Mouse (Mus musculus) stomach, embryonic 14.5 days (tissue): Measurements from ENCODE around the gene Jak2. TPM values are rescaled to one million over a fixed set of nuclear protein-coding genes. Genes with fewer than 3 reads are reported as not detected.
A peak's percentile ranks its signal among the peaks of the same experiment; 100 is the strongest.

Source experiments
- ATAC-seq: fragments of 200-750 bp; cut with Nextera tagmentation; 2 replicates; pipeline ENCODE4 v1.8.0; 2017; ENCODE audit warnings: low read depth, moderate TSS enrichment; ENCODE audit not compliant: insufficient number of reproducible peaks, insufficient read depth, low FRiP score
- H3K27ac ChIP-seq: fragments of 300-500 bp; sonication (generic); 2 replicates; pipeline ENCODE4 v1.5.1; 2014; ENCODE audit warnings: mild to moderate bottlenecking, low read length, moderate library complexity, mixed read lengths
- H3K27me3 ChIP-seq: fragments of 300-500 bp; sonication (generic); 2 replicates; pipeline ENCODE4 v1.6.1; 2014; ENCODE audit warnings: low read length, control low read depth, mixed read lengths; ENCODE audit not compliant: control insufficient read depth, insufficient read depth
- H3K36me3 ChIP-seq: fragments of 300-500 bp; sonication (generic); 2 replicates; pipeline ENCODE4 v1.6.1; 2014; ENCODE audit warnings: mild to moderate bottlenecking, control low read depth, low read length, moderate library complexity, mixed read lengths; ENCODE audit not compliant: control insufficient read depth, insufficient read depth
- H3K4me1 ChIP-seq: fragments of 300-500 bp; sonication (generic); 2 replicates; pipeline ENCODE4 v1.6.1; 2014; ENCODE audit warnings: low read length, control low read depth, mixed read lengths; ENCODE audit not compliant: control insufficient read depth, insufficient read depth
- H3K4me2 ChIP-seq: fragments of 300-500 bp; sonication (generic); replicated peaks from 2 replicates; pipeline ENCODE4 v1.6.1; 2014; ENCODE audit warnings: low read depth, low read length, control low read depth
- H3K4me3 ChIP-seq: fragments of 300-500 bp; sonication (generic); 2 replicates; pipeline ENCODE4 v1.5.1; 2014; ENCODE audit warnings: low read depth, low read length, control low read depth
- H3K9ac ChIP-seq: fragments of 300-500 bp; sonication (generic); replicated peaks from 2 replicates; pipeline ENCODE4 v1.6.1; 2014; ENCODE audit warnings: low read depth, mild to moderate bottlenecking, control low read depth, low read length, moderate library complexity, mixed read lengths
- H3K9me3 ChIP-seq: fragments of 300-500 bp; sonication (generic); 2 replicates; pipeline ENCODE4 v1.6.1; 2016; ENCODE audit warnings: low read depth, low read length, control low read depth; ENCODE audit not compliant: control insufficient read depth
- WGBS: fragments of 180-500 bp; shearing (Covaris S2); extraction: QIAGEN DNeasy Blood & Tissue Kit; methylation state at CpG from one replicate; pipeline ENCODE4 v1.1.7; 2014; 5-methylcytosine and 5-hydroxymethylcytosine counted together
- polyA plus RNA-seq: library from polyadenylated mRNA; unstranded; fragments of >200 nt; fragmentation: Nextera tagmentation; extraction: Ambion mirVana; gene quantifications from 2 replicates; pipeline ENCODE4 v1.2.1, GENCODE M21; 2014

Gene Jak2
- polyA plus RNA-seq, 1 experiment from 2014 or later: 11.2 TPM

GRCm38 (mm10) chr19:29350991-29351390, 99.4 kb downstream of the Jak2 start:
- no peaks in the 10 kb centered on the region for H3K36me3 ChIP-seq
- ATAC-seq: no peak
- no peak overlapping the region for H3K27ac ChIP-seq
- H3K4me1 ChIP-seq: no peaks in the 10 kb centered on the region
- H3K9ac ChIP-seq: no peak overlapping the region
- H3K9me3 ChIP-seq: no peaks in the 10 kb centered on the region
- H3K4me3 ChIP-seq: no peak overlapping the region
- H3K27me3 ChIP-seq: no peaks in the 10 kb centered on the region
- WGBS: 51% methylated on average over 5 of the region's 5 CpGs
- H3K4me2 ChIP-seq: no peak overlapping the region

DNA sequence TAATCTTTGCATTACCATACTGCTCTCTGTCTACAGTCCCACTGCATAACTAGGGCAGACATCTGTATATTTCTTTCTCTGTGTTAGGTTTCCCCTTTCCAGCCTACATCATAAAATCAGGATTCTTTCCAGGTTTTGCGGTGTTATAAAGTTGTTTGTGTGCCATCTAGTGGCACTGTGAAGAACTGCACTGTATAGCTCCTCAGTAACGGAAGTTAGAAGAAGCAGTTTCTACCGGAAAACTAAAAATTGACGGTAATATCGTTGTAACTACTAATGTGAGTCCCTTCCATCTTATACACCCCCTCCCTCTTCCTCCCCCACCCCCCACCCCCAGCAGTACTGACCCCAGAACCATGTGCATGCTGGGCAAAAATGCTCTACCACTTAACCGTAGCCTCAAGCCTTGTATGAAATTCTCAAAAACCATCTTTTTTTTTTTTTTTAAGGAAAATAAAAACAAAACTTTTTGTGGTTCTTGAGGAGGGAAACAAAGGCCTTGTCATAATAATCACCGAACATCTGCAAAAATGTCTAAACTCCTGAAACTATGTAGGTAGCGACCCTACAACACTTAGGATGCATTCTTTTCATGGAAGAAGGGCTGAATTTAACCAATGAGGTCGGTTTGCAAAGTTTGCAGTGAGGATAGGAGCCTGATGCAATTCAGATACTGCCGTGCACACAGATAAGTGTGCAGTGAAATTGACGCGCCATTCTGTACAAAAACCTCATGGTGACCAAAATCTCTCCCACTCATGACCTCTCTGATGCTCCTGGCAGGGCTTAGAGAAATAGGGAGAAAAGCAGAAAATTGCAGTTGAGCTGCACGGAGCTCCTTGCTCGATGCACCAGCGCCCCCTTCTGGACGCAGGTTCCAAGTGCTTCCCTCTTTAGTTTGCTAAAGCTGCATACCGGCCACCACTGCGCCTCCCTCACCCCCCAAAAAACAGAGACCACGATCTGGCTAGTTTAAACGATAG, 103.6 kb downstream of the Jak2 start:
- Histone ChIP-seq H3K4me1 (no peaks in the 10 kb centered on the region), H3K27me3 (no peaks in the 10 kb centered on the region), H3K4me3 (peak overlapping the region; percentile 22), H3K4me2 (peak overlapping the region; percentile 53), H3K36me3 (no peaks in the 10 kb centered on the region), H3K9me3 (no peaks in the 10 kb centered on the region), H3K9ac (0 out of 2 replicates have a peak overlapping the region, but pooled peaks have one; percentile 28), H3K27ac (no peak overlapping the region)
- peak; percentile 28; the same call in 1 of the 2 replicates for ATAC-seq
- WGBS: 5% methylated on average over 20 of the region's 20 CpGs

GRCm38 (mm10) chr19:29356281-29356680, 104.7 kb downstream of the Jak2 start:
- Histone ChIP-seq H3K27me3 (no peaks in the 10 kb centered on the region), H3K4me3 (no peak overlapping the region), H3K4me2 (no peak overlapping the region), H3K27ac (no peak overlapping the region), H3K4me1 (peaks cover 6% of the 10 kb centered on the region), H3K9me3 (no peaks in the 10 kb centered on the region), H3K36me3 (no peaks in the 10 kb centered on the region), H3K9ac (no peak overlapping the region)
- no peak for ATAC-seq
- 85% methylated on average over 11 of the region's 11 CpGs for WGBS

DNA sequence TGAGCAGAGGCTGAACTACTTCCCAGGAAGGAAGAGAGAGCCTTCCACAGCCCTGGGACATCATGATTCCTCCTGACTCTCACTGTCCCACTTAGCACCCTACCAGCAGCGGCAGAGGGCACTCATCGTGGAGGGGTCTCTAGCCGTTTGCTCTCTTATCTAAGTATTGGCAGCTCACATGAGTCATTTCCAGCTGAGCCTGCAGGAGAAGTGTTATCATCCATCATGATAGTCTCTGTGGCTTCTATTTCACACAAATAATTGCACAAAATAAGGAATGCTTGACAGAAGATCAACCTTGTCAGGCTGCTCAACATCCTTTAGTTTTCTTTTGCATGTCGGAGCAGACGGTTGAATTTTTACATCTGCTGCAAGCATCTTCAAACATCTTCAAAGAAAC, 108.6 kb downstream of the Jak2 start:
- Histone ChIP-seq H3K4me1 (peaks cover 7% of the 10 kb centered on the region), H3K9ac (no peak overlapping the region), H3K4me3 (no peak overlapping the region), H3K4me2 (no peak overlapping the region; the same call in 1 of the 2 replicates), H3K36me3 (no peaks in the 10 kb centered on the region), H3K27me3 (no peaks in the 10 kb centered on the region), H3K9me3 (no peaks in the 10 kb centered on the region), H3K27ac (no peak overlapping the region)
- no peak for ATAC-seq
- WGBS: 63% methylated on average over 5 of the region's 5 CpGs

DNA sequence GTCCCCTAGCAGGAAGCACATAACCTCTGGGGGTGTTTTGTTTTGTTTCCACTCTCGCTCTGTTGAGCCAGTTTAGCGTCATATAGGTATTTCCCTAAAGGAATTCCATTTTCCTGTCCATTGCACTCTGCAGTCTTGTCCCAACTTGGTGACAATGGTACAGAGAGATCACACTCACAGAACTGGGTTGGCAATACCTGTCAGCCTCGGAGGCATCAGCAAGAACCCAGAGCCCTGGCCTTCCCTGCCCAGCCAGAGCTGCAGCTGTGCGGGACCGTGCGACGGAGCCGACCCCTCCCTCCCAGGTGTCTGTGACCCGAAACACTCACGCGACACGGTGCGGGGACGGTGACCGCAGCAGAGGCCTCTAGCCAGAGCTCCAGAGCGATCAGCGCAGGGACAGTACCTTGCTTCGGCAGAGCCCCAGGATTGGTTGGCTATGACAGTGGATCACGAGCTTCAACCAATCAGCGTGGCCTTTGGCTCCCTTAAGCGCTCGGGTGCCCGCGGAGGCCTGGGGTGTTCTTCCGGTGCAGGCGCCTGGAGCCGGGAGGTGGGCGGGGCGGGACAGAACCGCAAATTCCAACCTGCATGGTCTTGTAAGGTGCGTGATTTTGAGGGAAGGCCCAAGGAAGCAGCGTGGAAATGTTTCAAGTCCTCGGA, 110.0 kb downstream of the Jak2 start:
- peak overlapping the region; percentile 22 for H3K9ac ChIP-seq
- peak overlapping the region; percentile 59 for H3K4me3 ChIP-seq
- no peaks in the 10 kb centered on the region for H3K36me3 ChIP-seq
- peak; percentile 99 for ATAC-seq
- H3K9me3 ChIP-seq: no peaks in the 10 kb centered on the region
- no peak overlapping the region for H3K27ac ChIP-seq
- WGBS: 2% methylated on average over 33 of the region's 33 CpGs
- H3K4me2 ChIP-seq: peak overlapping the region; percentile 63
- H3K4me1 ChIP-seq: peaks cover 7% of the 10 kb centered on the region
- H3K27me3 ChIP-seq: no peaks in the 10 kb centered on the region

GRCm38 (mm10) chr19:29362173-29362930, 110.7 kb downstream of the Jak2 start:
- no peaks in the 10 kb centered on the region for H3K9me3 ChIP-seq
- no peak overlapping the region for H3K27ac ChIP-seq
- H3K4me2 ChIP-seq: peak overlapping the region; percentile 63
- peak overlapping the region; percentile 22; the same call in 1 of the 2 replicates for H3K9ac ChIP-seq
- no peaks in the 10 kb centered on the region for H3K27me3 ChIP-seq
- 30% methylated on average over 13 of the region's 13 CpGs for WGBS
- H3K36me3 ChIP-seq: no peaks in the 10 kb centered on the region
- H3K4me3 ChIP-seq: peak overlapping the region; percentile 59
- ATAC-seq: no peak
- peaks cover 7% of the 10 kb centered on the region for H3K4me1 ChIP-seq
